Mouse (Mus musculus): ENCODE measurements at regions not wholly inside any gene's neighbourhood (a gene's known extent, or its start where the extent isn't known, plus 50 kb on each side); places are given as distances from the start of the nearest gene placed in this dataset.

DNA sequence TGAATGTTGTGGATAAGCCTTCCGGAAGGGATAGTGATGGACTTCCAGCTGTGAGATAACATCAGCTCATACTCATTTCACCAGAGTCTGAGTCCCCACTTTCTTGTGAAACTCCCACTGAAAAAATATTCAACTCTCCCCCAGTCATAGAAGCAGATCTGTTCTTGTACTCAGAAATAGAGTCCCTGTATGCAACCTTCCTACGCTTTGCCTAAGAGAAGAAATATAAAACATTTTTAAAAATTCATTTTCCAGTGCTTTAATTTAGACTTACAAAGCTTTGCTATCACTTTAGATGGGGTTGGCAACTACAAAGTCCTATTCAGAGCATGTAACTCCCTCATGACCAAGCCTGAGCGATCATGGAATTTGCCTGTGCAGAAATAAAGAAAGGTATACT is 868.9 kb downstream of the Brinp1 start:
- H3K4me1 ChIP-seq (replicated peaks; ENCODE audit: control insufficient read depth in 2 of 2, insufficient read depth in 2 of 2, low read length in 1 of 2), result no peaks in the 10 kb centered on the region
- H3K4me2 ChIP-seq (ENCODE audit: low read depth), result no peak overlapping the region
- DNase-seq (ENCODE audit: low read depth in 3 of 3, low spot score in 3 of 3), result no peak
- no peak overlapping the region for H3K9ac ChIP-seq (replicated peaks)
- no peak overlapping the region for H3K27ac ChIP-seq
- no peak for TF ChIP-seq EP300 (IDR thresholded peaks at IDR 0.05; ENCODE audit: low read depth)
- no peak for TF ChIP-seq CTCF (IDR thresholded peaks at IDR 0.05; ENCODE audit: low read depth)
- no peaks in the 10 kb centered on the region for H3K27me3 ChIP-seq (ENCODE audit: control insufficient read depth, insufficient read depth, low read length)
- 66% methylated on average over 3 of the region's 3 CpGs for WGBS (ENCODE audit: insufficient replicate concordance)
- no peak overlapping the region for H3K4me3 ChIP-seq (ENCODE audit: insufficient read depth in 1 of 2, low read depth in 2 of 2, low read length in 2 of 2)
- no peaks in the 10 kb centered on the region for H3K9me3 ChIP-seq (ENCODE audit: control insufficient read depth, low read length)
- no peak for ATAC-seq (ENCODE audit: insufficient read depth)
- H3K36me3 ChIP-seq (replicated peaks; ENCODE audit: control insufficient read depth, insufficient read depth, low read depth), result no peaks in the 10 kb centered on the region

- DNase-seq (ENCODE audit: low read depth in 3 of 3, low spot score in 3 of 3), result no peak
- H3K36me3 ChIP-seq (replicated peaks; ENCODE audit: control insufficient read depth, insufficient read depth, low read depth), result no peaks in the 10 kb centered on the region
- ATAC-seq (ENCODE audit: insufficient read depth), result no peak
- WGBS (ENCODE audit: insufficient replicate concordance), result 45% methylated on average over 4 of the region's 4 CpGs
- H3K9ac ChIP-seq (replicated peaks), result no peak overlapping the region
- no peak overlapping the region for H3K4me2 ChIP-seq (ENCODE audit: low read depth)
- no peak overlapping the region for H3K27ac ChIP-seq
- no peaks in the 10 kb centered on the region for H3K4me1 ChIP-seq (replicated peaks; ENCODE audit: control insufficient read depth in 2 of 2, insufficient read depth in 2 of 2, low read length in 1 of 2)
- H3K9me3 ChIP-seq (ENCODE audit: control insufficient read depth, low read length), result no peaks in the 10 kb centered on the region
- TF ChIP-seq CTCF (IDR thresholded peaks at IDR 0.05; ENCODE audit: low read depth), result no peak
- no peak for TF ChIP-seq EP300 (IDR thresholded peaks at IDR 0.05; ENCODE audit: low read depth)
- H3K27me3 ChIP-seq (ENCODE audit: control insufficient read depth, insufficient read depth, low read length), result no peaks in the 10 kb centered on the region
- H3K4me3 ChIP-seq (ENCODE audit: insufficient read depth in 1 of 2, low read depth in 2 of 2, low read length in 2 of 2), result no peak overlapping the region
Measured at GRCm38 (mm10) chr4:68056813-68057578, 897.2 kb downstream of the Brinp1 start.

- Histone ChIP-seq H3K27me3 (ENCODE audit: control insufficient read depth, insufficient read depth, low read length) (no peaks in the 10 kb centered on the region), H3K36me3 (replicated peaks; ENCODE audit: control insufficient read depth, insufficient read depth, low read depth) (no peaks in the 10 kb centered on the region), H3K27ac (no peak overlapping the region), H3K4me3 (ENCODE audit: insufficient read depth in 1 of 2, low read depth in 2 of 2, low read length in 2 of 2) (no peak overlapping the region), H3K4me2 (ENCODE audit: low read depth) (no peak overlapping the region), H3K4me1 (replicated peaks; ENCODE audit: control insufficient read depth in 2 of 2, insufficient read depth in 2 of 2, low read length in 1 of 2) (no peaks in the 10 kb centered on the region), H3K9ac (replicated peaks) (no peak overlapping the region), H3K9me3 (ENCODE audit: control insufficient read depth, low read length) (no peaks in the 10 kb centered on the region)
- WGBS (ENCODE audit: insufficient replicate concordance), result 6% methylated on average over 2 of the region's 2 CpGs
- DNase-seq (ENCODE audit: low read depth in 3 of 3, low spot score in 3 of 3), result peak in 1 of 3 experiments; percentile 9
- no peak for ATAC-seq (ENCODE audit: insufficient read depth)
- TF ChIP-seq EP300 (IDR thresholded peaks at IDR 0.05; ENCODE audit: low read depth), result no peak
- TF ChIP-seq CTCF (IDR thresholded peaks at IDR 0.05; ENCODE audit: low read depth), result no peak; the same call in 1 of the 2 replicates
Measured at GRCm38 (mm10) chr4:68022891-68023303, 931.3 kb downstream of the Brinp1 start.

DNA sequence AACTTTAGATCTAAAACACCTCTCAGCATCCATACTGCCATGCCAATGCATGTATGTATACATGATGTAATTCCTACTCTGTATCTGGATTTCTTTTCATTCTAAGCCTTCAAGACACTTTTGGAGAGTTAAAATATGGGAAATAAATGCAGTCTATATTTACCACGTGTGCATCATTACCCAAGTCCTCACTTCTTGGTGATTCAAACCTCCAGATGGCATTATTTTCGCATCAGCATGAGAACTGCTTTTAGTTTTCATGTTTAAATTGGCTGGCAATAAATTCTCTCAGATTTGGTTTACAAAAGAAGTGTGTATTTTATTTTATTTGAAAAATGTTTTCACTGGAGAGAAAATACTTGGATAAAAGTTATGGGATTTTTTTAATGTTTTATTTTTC is 942.8 kb downstream of the Brinp1 start:
- no peak for DNase-seq (ENCODE audit: low read depth in 3 of 3, low spot score in 3 of 3)
- Histone ChIP-seq H3K27ac (no peak overlapping the region), H3K9ac (replicated peaks) (no peak overlapping the region), H3K36me3 (replicated peaks; ENCODE audit: control insufficient read depth, insufficient read depth, low read depth) (no peaks in the 10 kb centered on the region), H3K4me3 (ENCODE audit: insufficient read depth in 1 of 2, low read depth in 2 of 2, low read length in 2 of 2) (no peak overlapping the region), H3K4me2 (ENCODE audit: low read depth) (no peak overlapping the region), H3K4me1 (replicated peaks; ENCODE audit: control insufficient read depth in 2 of 2, insufficient read depth in 2 of 2, low read length in 1 of 2) (no peaks in the 10 kb centered on the region), H3K27me3 (ENCODE audit: control insufficient read depth, insufficient read depth, low read length) (no peaks in the 10 kb centered on the region), H3K9me3 (ENCODE audit: control insufficient read depth, low read length) (no peaks in the 10 kb centered on the region)
- TF ChIP-seq EP300 (IDR thresholded peaks at IDR 0.05; ENCODE audit: low read depth), result no peak
- TF ChIP-seq CTCF (IDR thresholded peaks at IDR 0.05; ENCODE audit: low read depth), result no peak
- ATAC-seq (ENCODE audit: insufficient read depth), result no peak
- WGBS (ENCODE audit: insufficient replicate concordance), result 33% methylated on average over 2 of the region's 2 CpGs

DNA sequence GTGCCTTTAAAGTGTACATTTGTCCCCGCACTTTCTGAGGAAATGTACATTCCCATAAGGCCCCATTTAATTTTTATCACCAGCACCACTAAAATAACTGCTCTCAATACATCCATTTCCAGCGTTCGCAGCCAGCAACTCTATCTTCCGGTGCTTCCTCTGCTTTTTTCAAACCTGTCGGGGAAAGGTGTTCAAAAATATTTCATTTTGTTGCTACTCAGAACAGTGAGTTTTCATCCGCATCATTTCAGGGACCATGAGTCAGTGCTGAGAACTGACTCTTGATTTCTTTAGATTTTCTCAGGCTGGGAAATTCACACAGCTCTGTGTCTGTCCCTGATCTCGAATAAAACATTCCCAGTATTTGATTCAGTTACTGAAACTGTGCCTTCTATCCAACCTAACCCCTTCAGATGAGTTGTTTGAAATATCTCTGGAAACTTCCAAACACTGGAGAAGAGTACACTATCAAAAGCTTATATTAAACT is 959.4 kb downstream of the Brinp1 start:
- Histone ChIP-seq H3K4me1 (replicated peaks; ENCODE audit: control insufficient read depth in 2 of 2, insufficient read depth in 2 of 2, low read length in 1 of 2) (no peaks in the 10 kb centered on the region), H3K9ac (replicated peaks) (no peak overlapping the region), H3K9me3 (ENCODE audit: control insufficient read depth, low read length) (no peaks in the 10 kb centered on the region), H3K36me3 (replicated peaks; ENCODE audit: control insufficient read depth, insufficient read depth, low read depth) (no peaks in the 10 kb centered on the region), H3K27ac (no peak overlapping the region), H3K4me2 (ENCODE audit: low read depth) (no peak overlapping the region), H3K27me3 (ENCODE audit: control insufficient read depth, insufficient read depth, low read length) (no peaks in the 10 kb centered on the region), H3K4me3 (ENCODE audit: insufficient read depth in 1 of 2, low read depth in 2 of 2, low read length in 2 of 2) (no peak overlapping the region)
- TF ChIP-seq CTCF (IDR thresholded peaks at IDR 0.05; ENCODE audit: low read depth) (no peak), EP300 (IDR thresholded peaks at IDR 0.05; ENCODE audit: low read depth) (no peak)
- 59% methylated on average over 7 of the region's 7 CpGs for WGBS (ENCODE audit: insufficient replicate concordance)
- DNase-seq (ENCODE audit: low read depth in 3 of 3, low spot score in 3 of 3), result no peak
- ATAC-seq (ENCODE audit: insufficient read depth), result no peak

All from liver, embryonic 14.5 days (tissue).